Mouse (Mus musculus): Measurements from ENCODE around the gene Atp8b5.

DNA sequence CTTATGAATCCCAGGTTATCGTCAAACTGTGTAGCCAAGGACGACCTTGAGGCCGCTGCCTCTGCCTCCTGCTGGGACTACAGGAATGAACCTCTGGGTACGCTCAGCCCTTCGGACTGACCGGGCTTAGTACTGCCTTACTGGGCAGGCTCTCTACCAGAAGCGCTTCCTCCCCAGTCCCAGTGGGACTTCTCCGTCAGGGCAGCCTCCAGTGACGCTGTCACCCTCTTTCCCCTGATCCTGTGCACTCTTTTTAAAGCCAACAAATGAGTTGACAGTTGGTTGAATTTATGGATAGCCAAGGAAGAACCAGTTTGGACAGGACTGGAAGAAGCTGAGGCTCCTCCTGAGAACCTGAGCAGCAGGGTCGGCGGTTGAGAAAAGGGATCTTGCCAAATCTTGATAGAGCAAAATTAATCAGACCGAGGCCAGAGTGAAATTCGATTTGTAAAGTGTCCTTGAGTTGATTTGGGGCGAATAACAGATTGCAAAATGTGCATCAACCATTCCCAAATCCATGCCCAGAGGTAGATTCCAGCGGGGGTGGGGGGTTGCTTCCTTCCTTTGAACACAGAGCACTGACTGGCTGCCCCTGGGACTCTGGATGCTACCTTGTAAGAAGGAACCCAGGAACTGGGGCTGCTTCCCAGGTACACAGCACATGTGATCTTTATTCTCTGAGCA lies 152.2 kb downstream of the Atp8b5 start:
- TF ChIP-seq CTCF (IDR thresholded peaks at IDR 0.05; ENCODE audit: low read depth) (no peak), EP300 (IDR thresholded peaks at IDR 0.05; ENCODE audit: low read depth) (no peak)

Data from liver, embryonic 14.5 days (tissue).